Mouse (Mus musculus): Measurements from ENCODE around the gene Aox3. TPM values are rescaled to one million over a fixed set of nuclear protein-coding genes. Genes with fewer than 3 reads are reported as not detected.

Aox3 gene
- total and polyA plus RNA-seq, 3 experiments, result not detected

DNA sequence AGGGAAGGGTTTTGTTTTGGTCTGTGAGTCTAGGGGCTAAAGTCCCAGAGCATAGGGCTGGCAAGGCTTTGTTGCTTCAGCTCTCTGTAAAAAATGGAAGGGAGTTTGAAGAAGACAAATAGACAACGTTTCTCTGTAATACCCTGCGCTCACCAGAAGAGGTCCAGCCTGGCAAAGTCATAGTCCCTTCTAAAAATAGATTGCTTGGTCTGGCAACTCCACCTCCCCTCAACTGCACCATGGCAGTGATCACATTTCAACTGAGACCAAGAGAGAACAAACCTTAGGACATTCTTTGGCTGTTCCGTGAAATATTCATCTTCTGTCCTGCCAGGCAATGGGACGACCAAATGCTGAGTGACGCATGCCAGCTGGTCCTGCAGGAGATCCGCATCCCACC, 127.4 kb downstream of the Aox3 start:
- DNase-seq (ENCODE audit: low read depth, low spot score), result no peak
- no peaks in the 10 kb centered on the region for H3K4me1 ChIP-seq (ENCODE audit: control insufficient read depth in 1 of 2, insufficient read depth in 2 of 2, low read length in 2 of 2)
- H3K4me3 ChIP-seq (ENCODE audit: control insufficient read depth in 1 of 2, insufficient read depth in 1 of 2, low read depth in 2 of 2, low read length in 2 of 2), result no peak overlapping the region
- no peaks in the 10 kb centered on the region for H3K27me3 ChIP-seq (ENCODE audit: control insufficient read depth in 1 of 2, insufficient read depth in 2 of 2, low read length in 2 of 2)
- H3K9me3 ChIP-seq (replicated peaks; ENCODE audit: insufficient read depth, low read length), result no peaks in the 10 kb centered on the region
- no peak for TF ChIP-seq ZKSCAN1 (IDR thresholded peaks at IDR 0.05; ENCODE audit: low read depth, low read length)
- TF ChIP-seq SMC3 (IDR thresholded peaks at IDR 0.05; ENCODE audit: low read depth, low read length), result no peak
- no peak for TF ChIP-seq POLR2AphosphoS2 (IDR thresholded peaks at IDR 0.05; ENCODE audit: low read length)
- TF ChIP-seq EP300 (IDR thresholded peaks at IDR 0.05; ENCODE audit: low read depth in 1 of 2, low read length in 2 of 2), result no peak
- no peak for TF ChIP-seq ELF1 (IDR thresholded peaks at IDR 0.05; ENCODE audit: low read depth, low read length)
- TF ChIP-seq JUND (IDR thresholded peaks at IDR 0.05; ENCODE audit: low read depth, low read length), result no peak
- TF ChIP-seq NELFE (IDR thresholded peaks at IDR 0.05; ENCODE audit: low read depth, low read length), result no peak
- TF ChIP-seq ZC3H11A (IDR thresholded peaks at IDR 0.05; ENCODE audit: low read depth, low read length), result no peak
- no peak for TF ChIP-seq E2F4 (IDR thresholded peaks at IDR 0.05; ENCODE audit: borderline replicate concordance, low read depth, low read length)
- no peak for TF ChIP-seq GABPA (IDR thresholded peaks at IDR 0.05; ENCODE audit: low read depth, low read length)
- TF ChIP-seq SIN3A (IDR thresholded peaks at IDR 0.05; ENCODE audit: low read length), result no peak
- no peak for TF ChIP-seq MAFK (IDR thresholded peaks at IDR 0.05; ENCODE audit: borderline replicate concordance, low read depth, low read length)
- TF ChIP-seq MAZ (IDR thresholded peaks at IDR 0.05; ENCODE audit: low read depth, low read length), result no peak
- H3K27ac ChIP-seq (ENCODE audit: control insufficient read depth, low read depth, low read length), result no peak overlapping the region
- no peaks in the 10 kb centered on the region for H3K79me2 ChIP-seq (ENCODE audit: control insufficient read depth, insufficient read depth, low read length, poor library complexity)
- no peaks in the 10 kb centered on the region for H3K36me3 ChIP-seq (ENCODE audit: control insufficient read depth in 1 of 2, insufficient read depth in 2 of 2, low read length in 2 of 2)
- H3K9ac ChIP-seq (ENCODE audit: control insufficient read depth, low read depth, low read length, poor library complexity, severe bottlenecking), result no peak overlapping the region

- peak; percentile 16 for DNase-seq (ENCODE audit: low read depth, low spot score)
- TF ChIP-seq NELFE (IDR thresholded peaks at IDR 0.05; ENCODE audit: low read depth, low read length), result no peak
- TF ChIP-seq RCOR1 (IDR thresholded peaks at IDR 0.05; ENCODE audit: low read depth, low read length), result no peak
- no peak for TF ChIP-seq ZC3H11A (IDR thresholded peaks at IDR 0.05; ENCODE audit: low read depth, low read length)
- no peak for TF ChIP-seq ELF1 (IDR thresholded peaks at IDR 0.05; ENCODE audit: low read depth, low read length)
- TF ChIP-seq MYC (IDR thresholded peaks at IDR 0.05; ENCODE audit: low read depth, low read length), result no peak
- TF ChIP-seq BHLHE40 (IDR thresholded peaks at IDR 0.05; ENCODE audit: borderline replicate concordance, low read depth, low read length), result no peak
- no peak for TF ChIP-seq ZKSCAN1 (IDR thresholded peaks at IDR 0.05; ENCODE audit: low read depth, low read length)
Observed at GRCm38 (mm10) chr1:58244487-58244886, 131.6 kb downstream of the Aox3 start.

More at GRCm38 (mm10) chr1:58244487-58244886, 131.6 kb downstream of the Aox3 start:
- H3K9ac ChIP-seq (ENCODE audit: control insufficient read depth, low read depth, low read length, poor library complexity, severe bottlenecking), result no peak overlapping the region
- H3K9me3 ChIP-seq (replicated peaks; ENCODE audit: insufficient read depth, low read length), result no peaks in the 10 kb centered on the region
- H3K4me1 ChIP-seq (ENCODE audit: control insufficient read depth in 1 of 2, insufficient read depth in 2 of 2, low read length in 2 of 2), result no peaks in the 10 kb centered on the region
- H3K4me3 ChIP-seq (ENCODE audit: control insufficient read depth in 1 of 2, insufficient read depth in 1 of 2, low read depth in 2 of 2, low read length in 2 of 2), result no peak overlapping the region
- H3K27ac ChIP-seq (ENCODE audit: control insufficient read depth, low read depth, low read length), result no peak overlapping the region
- no peaks in the 10 kb centered on the region for H3K79me2 ChIP-seq (ENCODE audit: control insufficient read depth, insufficient read depth, low read length, poor library complexity)
- H3K27me3 ChIP-seq (ENCODE audit: control insufficient read depth in 1 of 2, insufficient read depth in 2 of 2, low read length in 2 of 2), result no peaks in the 10 kb centered on the region
- no peaks in the 10 kb centered on the region for H3K36me3 ChIP-seq (ENCODE audit: control insufficient read depth in 1 of 2, insufficient read depth in 2 of 2, low read length in 2 of 2)

Data from MEL (cell line).